Mouse (Mus musculus) cerebellum, adult 11-12 months (tissue): ENCODE data around the gene Auts2.

ENCODE experiments used
- DNase-seq: peaks from one replicate; pipeline ENCODE4 v3.0.0; 2022

Auts2 gene

DNA sequence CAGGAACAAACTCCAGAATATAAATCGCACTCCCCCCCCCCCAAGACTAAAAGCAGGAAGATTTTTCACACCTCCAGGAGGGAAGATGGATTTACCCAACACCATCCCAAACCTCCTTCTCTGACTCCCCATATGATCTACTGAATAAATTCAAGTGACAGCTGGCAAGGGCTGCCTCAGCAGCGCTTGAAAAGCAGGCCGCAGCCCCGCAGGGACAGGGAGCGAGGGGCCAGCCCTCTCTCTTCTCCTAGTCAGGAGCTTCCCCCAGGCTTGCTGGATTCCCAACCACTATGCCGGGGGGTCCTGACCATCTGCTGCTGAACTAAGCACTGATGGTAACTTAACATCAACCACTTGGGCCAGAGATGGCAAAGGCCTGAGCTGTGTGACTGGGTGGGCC is 995.2 kb downstream of the Auts2 start:
- no peak for DNase-seq

DNA sequence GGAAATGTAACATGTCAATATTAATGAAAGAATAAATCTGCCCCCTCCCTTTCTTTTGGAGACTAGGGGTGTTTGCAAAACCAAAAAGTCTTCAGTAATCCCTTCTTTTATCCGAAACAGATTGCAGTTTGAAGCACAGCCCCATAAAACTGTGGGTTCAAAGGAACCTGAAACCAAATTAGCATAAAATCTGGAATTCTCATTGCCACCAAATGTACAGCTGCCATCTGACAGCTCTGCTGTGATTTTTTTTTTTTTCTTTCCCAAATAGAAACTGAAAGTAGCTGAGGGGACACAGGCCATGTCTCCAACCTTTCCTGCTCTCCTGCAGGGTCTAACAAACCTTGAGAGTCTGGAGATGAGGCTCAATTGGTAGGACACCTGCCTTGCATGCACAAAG is 996.7 kb downstream of the Auts2 start:
- no peak for DNase-seq

DNA sequence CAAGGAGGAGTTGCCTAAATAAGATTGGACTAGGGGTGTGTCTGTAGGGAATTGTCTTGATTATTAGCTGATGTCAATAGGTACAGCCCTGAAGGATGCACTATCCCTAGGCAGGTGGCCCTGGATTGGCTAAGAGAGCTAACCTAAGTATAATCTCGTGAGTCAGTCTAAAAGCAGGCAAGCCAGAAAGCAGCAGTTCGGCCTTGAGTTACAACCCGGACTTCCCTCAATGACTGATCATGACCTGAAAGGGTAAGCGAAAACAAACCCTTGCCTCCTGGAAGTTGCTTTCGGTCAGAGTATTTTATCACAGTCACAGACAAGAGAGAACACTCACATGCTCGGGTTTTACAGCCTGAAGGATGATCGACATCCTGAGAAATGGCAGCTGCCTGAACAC is 998.8 kb downstream of the Auts2 start:
- no peak for DNase-seq

DNA sequence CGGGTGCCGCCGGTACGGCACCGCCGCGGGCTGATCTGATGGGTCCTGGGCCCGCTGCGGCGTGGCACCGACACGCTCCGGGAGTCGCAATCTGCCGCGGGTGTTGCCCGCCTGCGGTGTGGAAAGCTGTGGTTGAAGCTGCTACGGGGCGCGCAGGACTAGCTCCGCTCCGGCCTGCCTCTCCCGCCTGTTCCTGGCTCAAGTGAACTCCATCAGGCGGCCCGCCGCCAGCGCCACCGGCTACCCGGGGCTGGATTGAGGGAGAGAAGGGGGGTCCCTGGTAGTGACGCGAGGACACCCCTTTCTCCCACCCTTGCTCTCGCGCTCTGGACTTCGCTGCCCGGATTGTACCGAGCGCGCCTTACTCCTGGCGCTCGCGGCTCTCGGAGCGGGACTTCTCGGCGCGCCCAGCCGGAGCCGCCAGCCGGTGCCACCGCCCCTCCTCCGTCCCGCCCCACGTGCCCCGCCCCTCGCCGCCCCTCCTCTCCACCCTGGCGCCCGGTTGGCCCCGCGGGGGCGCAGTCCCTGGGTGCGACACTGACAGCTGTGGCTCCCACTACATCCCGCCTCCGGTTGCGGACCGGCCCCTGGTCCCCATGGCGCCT is 1004.7 kb downstream of the Auts2 start:
- DNase-seq, result peak; percentile 38

DNA sequence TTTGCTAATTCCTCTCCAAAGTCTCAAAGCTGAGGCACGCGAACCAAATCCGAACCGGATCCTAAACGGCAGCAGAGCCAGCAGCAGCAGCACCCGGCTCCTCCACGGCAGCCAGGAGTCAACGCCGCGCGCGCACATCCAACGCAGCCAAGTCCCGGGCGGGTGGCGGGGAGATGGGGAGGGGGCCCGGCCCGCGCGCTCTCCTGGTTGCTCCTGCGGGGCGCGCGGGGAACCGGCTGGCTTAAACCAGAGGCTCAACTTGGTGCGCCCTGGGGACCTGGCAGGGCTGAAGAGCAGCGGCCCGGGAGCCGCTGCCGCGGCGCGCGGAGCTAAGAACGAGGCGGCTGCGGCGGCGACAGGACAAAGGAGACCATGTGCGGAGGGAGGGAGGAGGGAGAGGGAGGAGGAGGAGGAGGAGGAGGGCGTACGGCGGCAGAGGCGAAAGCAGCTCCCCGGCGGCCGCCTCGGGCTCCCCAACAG is 1005.3 kb downstream of the Auts2 start:
- peak; percentile 10 for DNase-seq

DNA sequence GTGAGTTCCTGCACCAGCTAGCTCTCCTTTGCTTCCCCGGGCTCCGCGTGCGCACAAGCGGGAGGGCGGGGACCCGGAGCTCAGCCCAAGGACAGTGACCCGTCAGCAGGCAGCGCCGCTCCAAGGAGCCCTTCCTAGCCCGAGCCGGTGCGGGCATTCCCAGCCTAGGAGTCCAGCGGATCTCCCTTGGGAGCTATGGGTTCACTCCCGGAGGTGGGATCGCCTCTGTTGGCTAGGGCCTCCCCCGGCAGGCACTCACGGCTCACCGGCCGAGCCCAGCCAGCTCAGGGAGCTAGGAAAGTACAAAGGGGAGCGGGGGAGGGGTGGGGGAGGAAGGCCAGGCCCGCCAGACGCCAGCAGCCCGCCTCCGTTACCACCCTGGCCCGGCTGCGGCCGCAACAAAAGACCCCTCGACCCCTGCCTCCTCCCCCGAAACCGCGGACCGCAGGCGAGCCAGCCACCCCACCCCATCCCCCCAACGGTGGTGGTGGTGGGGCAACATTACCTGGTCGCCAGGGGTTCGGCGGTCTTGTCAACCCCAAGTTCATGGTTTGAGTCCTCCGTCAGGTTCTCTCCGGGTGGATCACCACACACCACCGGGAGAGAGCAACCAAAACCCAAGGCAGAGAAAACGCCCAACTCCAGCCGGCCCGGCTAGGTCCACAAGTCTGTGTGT is 1005.9 kb downstream of the Auts2 start:
- peak; percentile 16 for DNase-seq

DNA sequence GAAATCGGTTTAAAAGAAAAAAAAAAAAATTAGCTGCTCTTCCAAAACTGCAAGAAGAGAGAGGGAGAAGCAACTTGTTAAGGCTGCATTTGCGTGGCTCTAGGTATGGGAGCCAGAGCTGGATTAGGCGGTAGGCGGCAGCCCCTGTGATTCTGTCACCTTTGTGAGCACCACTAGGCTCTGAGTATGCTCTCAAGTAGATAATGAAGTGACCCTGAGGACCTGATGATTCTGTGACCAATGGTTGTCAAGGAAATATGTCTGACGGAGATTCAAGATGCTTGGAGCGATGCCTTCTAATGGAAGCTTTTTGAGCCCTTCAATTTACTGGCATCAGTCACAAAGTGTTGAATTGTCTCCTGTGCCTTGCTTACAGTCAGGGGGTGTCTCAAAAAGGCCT is 1007.4 kb downstream of the Auts2 start:
- no peak for DNase-seq

DNA sequence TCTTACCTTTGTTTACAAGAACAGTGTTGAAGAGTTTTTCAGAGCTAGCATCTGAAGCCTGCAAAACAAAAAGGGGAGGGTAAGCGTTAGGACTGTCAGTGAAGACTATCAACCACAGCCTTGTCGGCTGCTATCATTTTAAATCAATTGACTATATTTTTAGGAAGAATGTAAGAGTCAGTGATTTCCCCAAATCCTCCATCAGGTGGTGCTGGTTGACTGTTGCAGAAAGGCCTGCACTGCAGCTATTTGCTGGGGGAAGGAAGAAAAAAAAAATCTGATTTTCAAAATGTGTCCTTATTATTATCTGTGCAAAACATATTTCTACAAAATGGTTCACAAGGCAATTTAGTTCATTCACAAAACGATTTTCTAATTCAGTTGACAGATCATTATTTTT is 1009.3 kb downstream of the Auts2 start:
- peak; percentile 34 for DNase-seq

DNA sequence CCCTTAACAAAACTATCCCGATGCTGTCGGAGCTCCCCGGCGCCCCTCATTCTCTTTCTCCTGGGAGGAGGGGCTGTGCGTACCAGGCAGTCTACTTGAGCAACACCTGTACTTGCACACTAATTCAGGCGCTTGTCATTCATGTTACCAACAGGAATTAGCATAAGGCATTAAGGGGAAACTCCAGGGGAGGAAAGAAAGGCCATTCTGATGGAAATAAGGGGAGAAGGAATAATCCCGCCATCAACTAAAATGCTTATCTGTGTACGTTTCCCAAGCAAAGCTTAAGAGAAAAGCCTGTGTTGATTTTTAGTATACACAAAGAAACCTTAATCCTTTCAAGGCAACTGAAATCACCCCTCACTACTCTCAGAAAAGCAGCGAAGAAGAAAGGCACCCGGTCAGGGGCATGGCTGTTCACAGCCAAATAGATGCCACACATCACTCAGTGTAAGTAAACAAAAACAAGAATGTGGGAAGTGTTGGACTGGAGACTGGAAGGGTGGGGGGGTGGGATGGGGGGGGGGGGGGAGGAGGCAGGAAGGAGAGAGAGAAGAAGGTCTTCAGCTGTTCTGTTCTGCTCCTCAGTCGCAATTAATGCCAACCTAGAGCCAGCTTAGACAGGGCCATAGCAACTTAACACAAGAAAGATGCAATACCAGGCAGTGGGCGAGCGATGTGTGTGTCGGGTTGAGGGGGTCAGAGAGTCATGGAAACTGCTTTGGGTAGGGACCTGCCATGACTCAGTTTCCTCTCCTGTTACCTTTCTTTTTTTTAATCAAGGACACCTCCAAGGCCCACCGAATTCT is 1011.2 kb downstream of the Auts2 start:
- no peak for DNase-seq

DNA sequence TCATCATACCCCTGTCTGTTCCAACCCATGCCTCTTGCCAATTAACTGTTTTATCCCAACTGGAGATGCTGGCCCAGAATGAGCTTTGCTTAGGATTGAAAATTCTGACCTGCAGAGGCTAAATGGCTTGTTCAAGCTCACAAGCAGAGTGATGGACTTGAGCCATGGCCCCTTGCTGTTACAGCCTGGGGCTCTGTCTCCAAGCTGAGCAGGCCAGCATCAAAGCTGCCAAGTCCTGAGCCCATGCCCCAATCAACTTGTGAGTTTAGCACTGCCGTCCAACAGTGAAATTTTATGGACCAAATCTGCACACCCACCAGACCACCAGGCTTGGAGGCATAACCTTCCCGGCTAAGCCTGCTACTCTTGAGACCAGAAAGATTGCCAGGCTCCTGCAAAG is 1012.3 kb downstream of the Auts2 start:
- DNase-seq, result peak; percentile 45

DNA sequence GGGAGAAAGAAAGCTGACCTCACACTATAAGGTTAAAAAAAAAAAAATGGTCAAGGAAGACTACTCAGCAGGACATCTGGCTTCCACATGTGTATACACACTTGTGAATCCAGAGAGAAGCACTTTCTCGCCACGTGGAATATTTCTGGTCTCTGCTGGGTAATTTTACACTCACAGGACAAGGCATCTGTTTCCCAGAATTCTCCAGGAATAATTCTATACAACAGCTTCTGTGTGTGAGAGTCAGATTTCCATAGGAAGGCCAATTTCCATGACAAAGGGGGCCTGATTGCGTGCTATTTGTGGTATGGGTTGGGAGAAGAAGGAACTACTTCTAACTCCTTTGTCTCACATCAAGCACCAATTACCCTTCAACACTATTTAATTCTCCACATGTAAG is 1016.5 kb downstream of the Auts2 start:
- DNase-seq, result no peak

DNA sequence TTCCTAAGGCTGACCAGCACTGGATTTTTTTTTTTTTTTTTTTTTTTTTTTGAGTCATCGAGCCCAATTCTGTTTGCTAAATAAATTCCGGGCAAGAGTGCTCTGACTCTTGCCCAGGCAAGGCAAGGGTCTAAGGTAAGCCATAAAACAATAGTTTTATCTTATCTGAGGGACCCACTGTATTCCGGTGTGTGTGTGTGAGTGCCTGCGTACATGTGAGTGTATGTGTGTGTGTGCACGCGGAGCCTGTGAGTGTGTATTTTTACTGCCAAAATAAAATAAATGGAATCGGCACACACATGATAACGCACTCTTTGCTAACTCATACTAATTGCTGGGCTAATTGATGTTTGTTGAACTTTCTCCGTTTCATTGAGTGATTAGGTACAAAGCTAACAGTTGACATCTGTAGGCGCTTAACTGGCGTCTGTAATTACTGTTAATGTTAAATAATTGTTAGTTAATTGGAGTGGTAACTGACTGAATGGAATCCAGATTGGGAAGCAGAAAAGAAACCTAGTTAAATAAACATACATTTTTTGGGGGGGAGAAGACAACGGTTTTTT is 1018.2 kb downstream of the Auts2 start:
- no peak for DNase-seq

DNA sequence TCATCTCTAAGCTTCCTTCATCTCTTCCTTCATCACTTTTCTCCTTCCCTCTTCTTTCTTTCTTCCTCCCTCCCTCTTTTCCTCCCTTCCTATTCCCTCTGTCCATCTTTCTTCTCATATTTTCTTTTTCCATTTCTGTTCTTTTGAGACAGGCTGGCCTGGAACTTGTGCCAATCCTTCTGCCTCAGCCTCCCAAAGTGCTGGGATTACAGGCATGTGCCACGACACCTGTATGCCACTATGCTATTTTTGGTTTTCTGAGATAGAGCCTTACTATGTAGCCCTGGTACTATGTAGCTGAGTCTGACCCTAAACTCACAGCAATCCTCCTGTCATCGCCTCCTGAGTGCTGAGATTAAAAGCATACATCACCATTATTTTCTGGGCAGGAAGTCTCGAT is 1023.6 kb downstream of the Auts2 start:
- no peak for DNase-seq

DNA sequence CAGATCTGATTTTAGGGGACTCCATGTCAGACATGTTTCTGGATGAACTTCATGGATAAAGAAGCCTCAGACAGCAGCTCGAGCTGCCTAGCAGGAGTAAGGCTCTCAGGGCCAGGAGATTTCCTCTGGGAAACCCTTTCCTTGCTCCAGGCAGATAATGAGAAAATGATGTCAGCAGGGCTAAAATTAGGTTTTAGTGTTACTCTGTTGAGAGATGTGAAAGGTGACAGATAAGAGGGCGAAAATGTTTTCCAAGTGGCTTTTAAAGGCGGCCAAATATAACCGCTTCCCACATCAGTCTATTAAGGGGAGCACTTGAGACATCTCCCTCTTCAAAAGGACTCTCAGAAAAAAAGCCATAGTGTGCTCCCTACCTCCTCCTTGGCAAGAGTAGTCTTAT is 1025.5 kb downstream of the Auts2 start:
- no peak for DNase-seq

DNA sequence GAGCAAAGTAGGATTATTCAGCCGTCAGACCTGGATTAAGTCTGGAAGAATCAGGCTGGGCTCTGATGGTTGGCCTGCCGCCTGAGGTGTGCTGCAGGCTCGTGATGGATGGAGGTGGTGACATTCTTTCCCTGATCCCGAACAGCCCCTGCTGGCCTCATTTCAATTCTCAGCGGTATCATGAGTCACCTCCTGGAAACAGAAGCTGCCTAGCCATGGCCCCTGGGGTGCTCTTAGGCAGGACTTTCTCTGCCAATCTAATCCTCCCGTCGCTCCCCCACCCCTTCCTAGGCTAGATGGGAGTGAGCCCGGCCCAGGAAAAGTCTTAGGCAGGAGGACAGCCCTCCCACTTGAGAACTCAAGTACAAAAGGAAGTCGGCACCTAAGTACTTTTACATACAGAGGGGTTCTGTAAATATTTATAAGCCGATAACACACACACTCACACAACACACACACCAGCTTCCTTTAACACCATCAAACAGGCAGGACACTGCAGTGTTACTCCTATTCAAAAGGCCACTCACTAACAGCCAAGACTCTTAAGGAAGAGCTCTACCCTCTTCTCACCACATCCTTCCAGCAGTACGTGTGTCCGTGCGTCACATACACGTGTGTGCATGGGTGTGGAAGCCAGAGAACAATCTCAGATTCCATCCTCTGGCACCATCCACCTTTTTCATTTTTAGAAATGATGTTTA is 1027.3 kb downstream of the Auts2 start:
- DNase-seq, result peak; percentile 85

DNA sequence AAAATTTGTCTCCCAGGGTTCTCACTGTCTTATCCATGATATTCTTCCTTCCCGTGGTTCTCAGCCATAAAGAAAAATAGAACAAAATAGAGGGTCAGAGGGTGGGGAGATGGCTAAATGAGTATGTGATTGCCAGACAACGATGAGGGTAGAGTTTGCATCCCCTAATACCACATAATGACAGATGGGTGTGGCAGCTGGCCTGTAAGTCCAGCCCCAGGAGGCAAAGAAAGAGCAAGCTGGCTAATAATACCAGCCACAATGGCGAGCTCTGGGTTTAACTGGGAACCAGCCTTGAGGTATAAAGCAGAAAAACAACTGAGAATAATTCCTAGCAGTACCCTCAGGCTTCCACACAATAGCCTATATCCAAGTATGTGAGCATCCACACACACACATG is 1029.4 kb downstream of the Auts2 start:
- DNase-seq, result no peak

DNA sequence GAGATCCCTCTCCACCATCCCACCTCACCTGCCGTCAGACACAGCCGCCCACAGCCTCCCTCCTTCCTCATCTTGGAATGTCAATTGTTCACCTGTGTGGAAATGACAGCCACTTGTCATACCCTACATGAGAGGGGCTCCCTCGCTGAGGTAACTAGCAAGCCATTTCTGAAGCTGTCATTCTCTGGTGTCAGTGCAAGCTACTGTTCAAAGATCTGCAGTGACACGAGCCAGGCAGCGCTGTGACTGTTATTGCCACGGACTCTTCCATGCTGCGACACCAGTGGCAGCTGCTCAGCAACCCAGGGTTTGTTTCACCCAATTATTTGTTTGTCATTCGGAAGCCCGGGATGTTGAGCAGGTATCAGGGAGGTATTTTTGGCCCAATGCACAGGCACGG is 1030.5 kb downstream of the Auts2 start:
- DNase-seq, result no peak

DNA sequence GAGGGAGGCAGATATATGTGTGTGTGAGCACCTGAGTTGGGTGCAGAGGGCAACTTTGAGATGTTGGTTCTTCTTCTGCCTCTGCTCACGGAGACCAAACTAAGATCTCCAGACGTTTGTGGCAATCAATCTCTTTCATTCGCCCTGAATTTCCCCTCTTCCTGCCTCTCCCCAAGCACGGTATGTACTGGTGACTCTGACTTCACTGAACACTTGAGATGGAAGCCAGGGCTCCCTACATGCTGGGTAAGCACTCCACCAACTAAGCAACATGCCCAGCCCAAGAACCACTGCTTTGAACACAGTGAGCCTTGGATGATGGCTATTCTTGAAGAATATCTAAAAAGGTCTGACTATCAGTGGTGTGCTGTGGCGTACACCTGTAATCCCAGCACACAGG is 1032.5 kb downstream of the Auts2 start:
- no peak for DNase-seq

DNA sequence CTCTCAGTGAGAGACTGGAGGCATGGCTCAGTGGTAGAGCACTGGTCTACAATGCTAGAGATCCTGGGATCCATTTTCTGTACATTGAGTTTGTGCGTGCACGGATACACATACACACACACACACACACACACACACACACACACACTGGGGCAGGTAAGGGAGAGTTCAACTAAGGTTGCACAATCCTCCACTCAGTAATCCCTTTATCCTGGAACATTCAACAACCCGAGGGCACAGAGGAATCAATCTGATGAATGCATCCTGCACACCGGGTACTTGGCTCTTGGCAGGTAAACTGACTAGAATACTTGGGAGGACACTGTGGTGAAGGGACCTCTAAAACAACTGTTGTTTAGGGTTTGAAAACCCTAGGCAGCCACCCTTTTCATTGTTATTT is 1033.8 kb downstream of the Auts2 start:
- DNase-seq, result no peak

DNA sequence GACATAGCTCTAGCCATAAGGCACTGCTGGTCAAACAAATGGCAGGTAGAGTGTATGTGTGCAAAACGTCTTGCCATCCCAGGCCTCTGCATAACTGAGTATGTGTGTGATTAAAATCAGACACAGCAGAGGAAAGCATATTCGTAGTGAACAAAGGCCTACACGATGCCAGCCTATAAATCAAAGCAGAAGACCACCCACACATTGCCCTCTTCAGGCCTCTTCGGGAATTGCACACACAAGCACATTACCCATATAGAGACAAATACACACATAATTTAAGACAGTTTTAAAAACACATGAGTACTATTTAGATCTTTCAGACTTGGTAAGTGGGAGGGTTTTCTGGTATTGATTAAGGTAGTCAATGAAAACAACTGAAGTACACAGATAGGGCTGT is 1044.3 kb downstream of the Auts2 start:
- no peak for DNase-seq

DNA sequence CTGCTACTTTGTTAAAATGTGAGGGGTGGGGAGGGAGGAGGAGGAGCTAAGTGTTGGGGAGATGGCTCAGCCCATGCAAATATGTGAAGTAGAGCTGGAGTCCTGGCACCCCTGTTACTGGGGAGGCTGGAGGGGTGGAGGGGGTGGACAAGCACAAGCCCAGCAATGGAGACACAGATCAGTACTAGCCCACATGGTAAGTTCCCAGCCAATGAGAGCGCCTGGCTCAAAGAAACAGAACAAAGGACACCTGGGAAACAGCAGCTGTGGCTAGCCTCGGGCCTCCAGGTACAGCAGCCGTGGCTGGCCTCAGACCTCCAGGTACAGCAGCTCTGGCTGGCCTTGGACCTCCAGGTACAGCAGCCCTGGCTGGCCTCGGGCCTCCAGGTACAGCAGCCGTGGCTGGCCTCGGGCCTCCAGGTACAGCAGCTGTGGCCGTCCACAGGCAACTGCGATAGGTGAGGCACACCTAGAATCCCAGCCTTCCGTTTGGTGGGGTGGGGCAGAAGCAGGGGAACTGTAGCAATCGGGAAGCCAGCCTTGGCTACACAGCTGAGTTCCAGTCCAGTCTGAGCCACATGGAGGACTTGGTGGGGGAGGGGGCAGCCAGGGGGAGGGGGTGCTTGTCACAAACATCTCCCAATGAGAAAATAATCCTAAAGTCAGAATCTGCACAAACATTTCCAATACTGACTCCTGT is 1046.5 kb downstream of the Auts2 start:
- DNase-seq, result no peak

DNA sequence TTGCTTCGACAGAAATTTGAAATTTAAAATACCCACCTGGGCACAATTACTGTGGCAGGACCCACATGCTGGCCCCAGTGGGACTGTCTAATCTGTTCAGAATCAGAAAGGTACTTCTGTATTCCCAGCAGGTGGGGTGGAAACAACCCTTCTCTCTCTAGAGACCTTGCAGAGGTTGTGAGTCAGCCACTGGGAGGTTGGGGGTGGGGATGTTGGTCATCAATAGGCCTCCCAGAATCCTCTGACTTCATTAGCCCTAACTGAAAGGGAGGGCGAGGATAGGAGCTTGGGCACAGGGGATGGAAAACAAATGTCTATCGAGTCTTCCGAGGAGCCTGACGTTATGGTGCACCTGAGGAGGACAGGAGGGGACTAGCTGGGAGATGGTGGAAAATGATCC is 1048.6 kb downstream of the Auts2 start:
- DNase-seq, result no peak

DNA sequence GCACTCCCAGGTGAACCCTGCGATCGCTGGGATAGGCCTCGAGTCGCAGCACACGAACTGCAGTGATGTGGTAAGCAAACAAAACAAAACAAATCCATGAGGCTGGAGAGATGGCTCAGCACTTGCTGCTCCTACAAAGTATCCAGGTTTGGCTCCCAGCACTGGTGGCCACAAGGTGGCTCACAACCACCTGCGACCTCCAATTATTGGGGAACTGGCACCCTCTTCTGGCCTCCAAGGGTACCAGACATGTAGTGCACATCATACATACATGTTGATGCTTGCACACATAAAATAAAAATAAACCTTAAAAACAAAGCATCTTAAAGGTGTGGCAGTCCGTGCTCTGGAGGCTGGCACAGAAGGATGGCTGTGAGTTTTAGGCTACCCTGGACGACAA is 1050.6 kb downstream of the Auts2 start:
- DNase-seq, result no peak
